Mouse (Mus musculus): ENCODE results near the gene Dbp.

DNA sequence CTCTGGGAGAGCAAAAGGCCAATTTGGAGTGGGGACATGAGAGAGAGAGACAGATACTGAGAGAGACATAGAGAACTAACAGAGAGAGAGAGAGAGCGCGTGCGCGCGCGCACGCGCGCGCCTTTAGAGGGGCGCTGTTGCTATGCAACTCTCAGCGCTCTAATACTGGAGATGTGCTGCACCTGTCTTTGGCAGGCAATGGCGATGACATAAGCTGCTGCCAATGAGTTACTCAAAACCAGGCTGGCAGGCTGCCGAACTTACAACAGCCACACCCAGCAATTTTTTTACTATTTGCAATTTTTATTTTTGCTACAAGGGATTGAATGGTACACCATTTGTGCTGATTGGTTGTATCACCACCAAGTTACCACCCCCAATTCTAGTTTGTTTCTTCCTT, 37.1 kb upstream of the Dbp start:
- TF ChIP-seq CTCF (IDR thresholded peaks at IDR 0.05) (no peak), EP300 (IDR thresholded peaks at IDR 0.05) (no peak)
